Mouse (Mus musculus): ENCODE results near the gene Amacr.

DNA sequence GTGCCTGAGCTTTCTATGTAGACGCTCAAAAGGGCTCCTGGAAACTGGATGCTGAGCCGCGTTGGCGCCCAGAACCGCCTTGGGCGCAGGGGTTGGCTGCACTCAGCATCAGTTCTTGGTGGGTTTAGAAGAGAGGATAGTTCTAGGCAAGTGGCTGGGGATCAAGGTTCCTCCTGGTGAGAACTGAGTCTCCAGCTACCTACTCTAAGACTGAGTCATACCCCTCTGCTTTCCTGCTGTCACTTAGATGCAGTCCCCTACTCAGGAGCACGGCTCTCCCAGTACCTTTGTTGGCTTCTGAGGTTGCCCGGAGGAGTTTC is 55.8 kb downstream of the Amacr start:
- no peak for TF ChIP-seq CTCF (IDR thresholded peaks at IDR 0.05; ENCODE audit: low read depth)
- TF ChIP-seq EP300 (IDR thresholded peaks at IDR 0.05; ENCODE audit: low read depth) = no peak
